Comparison of ENCODE assay signal across 8 mouse cellular contexts in genomic region chr15:98533035-98533531, GRCm38 (mm10). TPM values are rescaled to one million over a fixed set of nuclear protein-coding genes. Genes with fewer than 3 reads are reported as not detected.
DNase-seq lines count a peak whose midpoint lies in the region; ATAC-seq and TF ChIP-seq lines count a peak whose summit lies in the region.

No protein-coding gene starts in this region.

- H3K9ac ChIP-seq in hindbrain, embryonic 15.5 days = peak overlapping the region; percentile 99

- H3K4me3 ChIP-seq in cerebellum, adult 2 months (replicated peaks; ENCODE audit: insufficient read depth, low read depth, low read length) = peak overlapping the region; percentile 57
- H3K4me3 ChIP-seq in hindbrain, embryonic 15.5 days = peak overlapping the region; percentile 95
- H3K4me3 ChIP-seq in myocyte = peak overlapping the region; percentile 89

- H3K4me2 ChIP-seq in hindbrain, embryonic 15.5 days = peak overlapping the region; percentile 93
- H3K4me2 ChIP-seq in myocyte (ENCODE audit: low read depth) = peak overlapping the region; percentile 88

- H3K27me3 ChIP-seq in cerebellum, adult 2 months (ENCODE audit: control insufficient read depth, insufficient read depth, low read length) = no peaks in the 10 kb centered on the region
- H3K27me3 ChIP-seq in hindbrain, embryonic 15.5 days = no peaks in the 10 kb centered on the region
- H3K27me3 ChIP-seq in myocyte (ENCODE audit: control insufficient read depth, insufficient read depth, insufficient read length) = no peaks in the 10 kb centered on the region

- no peaks in the 10 kb centered on the region for H3K9me3 ChIP-seq in hindbrain, embryonic 15.5 days

- H3K4me1 ChIP-seq in cerebellum, adult 2 months (ENCODE audit: control insufficient read depth, insufficient read depth, low read length) = peaks cover 3% of the 10 kb centered on the region
- peaks cover 24% of the 10 kb centered on the region for H3K4me1 ChIP-seq in hindbrain, embryonic 15.5 days (replicated peaks)

- no peak for TF ChIP-seq CTCF in cerebellum, adult 2 months (IDR thresholded peaks at IDR 0.05; ENCODE audit: borderline replicate concordance, insufficient read depth, low read depth, low read length)

- no peak for TF ChIP-seq POLR2A in cerebellum, adult 2 months (IDR thresholded peaks at IDR 0.05; ENCODE audit: borderline replicate concordance, insufficient read depth, low read length)
- peak; percentile 25 for TF ChIP-seq POLR2A in myocyte (IDR thresholded peaks at IDR 0.05; ENCODE audit: insufficient read length, low read depth)

- ATAC-seq in hindbrain, embryonic 15.5 days (ENCODE audit: low FRiP score, low read depth) = no peak
- ATAC-seq in activated CD4-positive, CD25-positive, alpha-beta regulatory T cell, adult 4 months = no peak

- under 1% methylated on average over 18 of the region's 18 CpGs for WGBS in cerebellum, adult 2 months
- WGBS in hindbrain, embryonic 15.5 days = under 1% methylated on average over 18 of the region's 18 CpGs

- peaks cover 32% of the 10 kb centered on the region for H3K36me3 ChIP-seq in hindbrain, embryonic 15.5 days
- H3K36me3 ChIP-seq in myocyte (ENCODE audit: control insufficient read depth, insufficient read depth) = peaks cover 33% of the 10 kb centered on the region

- no peak for DNase-seq in cerebellum, adult 2 months
- DNase-seq in cerebellum, adult 8-10 months = no peak
- peak; percentile 23 for DNase-seq in thymus, postnatal 0 days (ENCODE audit: low spot score)
- DNase-seq in thymus, postnatal 36 days = no peak
- DNase-seq in urinary bladder, postnatal 14 days (ENCODE audit: low spot score) = no peak

- no peak overlapping the region for H3K27ac ChIP-seq in cerebellum, adult 2 months (ENCODE audit: insufficient read depth, low read length)
- H3K27ac ChIP-seq in hindbrain, embryonic 15.5 days (replicated peaks) = peak overlapping the region; percentile 62

- peak overlapping the region; percentile 95 for H3ac ChIP-seq in myocyte (ENCODE audit: control insufficient read depth, insufficient read length)

- H3K79me2 ChIP-seq in myocyte (ENCODE audit: control insufficient read depth, insufficient read depth) = peaks cover 44% of the 10 kb centered on the region

TF ChIP-seq in myocyte, 11 proteins besides CTCF, POLR2A, EP300 and RAD21:
- TF ChIP-seq E2F4 (IDR thresholded peaks at IDR 0.05; ENCODE audit: insufficient read depth) (no peak), MAX (IDR thresholded peaks at IDR 0.05; ENCODE audit: low read depth) (no peak), USF1 (IDR thresholded peaks at IDR 0.05; ENCODE audit: low read depth) (peak; percentile 31)

RNA-seq across cellular contexts. Expression of gene Kansl2, which starts 1.0 kb away (rescaled TPM):
- polyA plus RNA-seq in cerebellum, adult 2 months (2012; rRNA removed) = 60.7 and 62.4 TPM in 2 replicates
- 98.8 and 108 TPM in 2 replicates for polyA plus RNA-seq in thymus, postnatal 0 days (2015; fragmentation: Nextera tagmentation; extraction: Ambion mirVana)
- polyA plus RNA-seq in hindbrain, embryonic 15.5 days (2015; fragmentation: Nextera tagmentation; extraction: Ambion mirVana) = 108 TPM in 2 replicates
- polyA plus RNA-seq in myocyte (2012; fragmentation: generic; extraction: Trizol) = 109 TPM
- 10 to 100 TPM; 29.0 to 35.9 TPM for polyA plus RNA-seq in activated CD4-positive, CD25-positive, alpha-beta regulatory T cell, adult 4 months (2017; shearing (Covaris generic))

RNA-seq across cellular contexts. Expression of gene Ccnt1, which starts 37.6 kb away (rescaled TPM):
- polyA plus RNA-seq in cerebellum, adult 2 months (2012; rRNA removed) = 24.1 and 24.2 TPM in 2 replicates
- 51.1 and 55.8 TPM in 2 replicates for polyA plus RNA-seq in thymus, postnatal 0 days (2015; fragmentation: Nextera tagmentation; extraction: Ambion mirVana)
- polyA plus RNA-seq in hindbrain, embryonic 15.5 days (2015; fragmentation: Nextera tagmentation; extraction: Ambion mirVana) = 64.7 and 65.6 TPM in 2 replicates
- polyA plus RNA-seq in myocyte (2012; fragmentation: generic; extraction: Trizol) = 12.6 TPM
- 10 to 100 TPM; 71.1 to 73.1 TPM for polyA plus RNA-seq in activated CD4-positive, CD25-positive, alpha-beta regulatory T cell, adult 4 months (2017; shearing (Covaris generic))

RNA-seq across cellular contexts. Expression of gene 4930415O20Rik, which starts 37.7 kb away (rescaled TPM):
- not detected in 2 replicates for polyA plus RNA-seq in cerebellum, adult 2 months (2012; rRNA removed)
- not detected in 2 replicates for polyA plus RNA-seq in thymus, postnatal 0 days (2015; fragmentation: Nextera tagmentation; extraction: Ambion mirVana)
- polyA plus RNA-seq in hindbrain, embryonic 15.5 days (2015; fragmentation: Nextera tagmentation; extraction: Ambion mirVana) = not detected in 2 replicates
- polyA plus RNA-seq in myocyte (2012; fragmentation: generic; extraction: Trizol) = 0.10 TPM
- not detected for polyA plus RNA-seq in activated CD4-positive, CD25-positive, alpha-beta regulatory T cell, adult 4 months (2017; shearing (Covaris generic))

RNA-seq across cellular contexts. Expression of gene Olfr279, which starts 40.9 kb away (rescaled TPM):
- 0.03 and 0.05 TPM in 2 replicates for polyA plus RNA-seq in cerebellum, adult 2 months (2012; rRNA removed)
- polyA plus RNA-seq in thymus, postnatal 0 days (2015; fragmentation: Nextera tagmentation; extraction: Ambion mirVana) = not detected in 2 replicates
- polyA plus RNA-seq in hindbrain, embryonic 15.5 days (2015; fragmentation: Nextera tagmentation; extraction: Ambion mirVana) = not detected in 2 replicates
- not detected for polyA plus RNA-seq in myocyte (2012; fragmentation: generic; extraction: Trizol)
- not detected for polyA plus RNA-seq in activated CD4-positive, CD25-positive, alpha-beta regulatory T cell, adult 4 months (2017; shearing (Covaris generic))

RNA-seq across cellular contexts. Expression of gene Lalba, which starts 50.6 kb away (rescaled TPM):
- 0.34 TPM in 1 of 2 replicates, not detected in the other for polyA plus RNA-seq in cerebellum, adult 2 months (2012; rRNA removed)
- 0.18 TPM in 1 of 2 replicates, not detected in the other for polyA plus RNA-seq in thymus, postnatal 0 days (2015; fragmentation: Nextera tagmentation; extraction: Ambion mirVana)
- polyA plus RNA-seq in hindbrain, embryonic 15.5 days (2015; fragmentation: Nextera tagmentation; extraction: Ambion mirVana) = not detected in 2 replicates
- not detected for polyA plus RNA-seq in myocyte (2012; fragmentation: generic; extraction: Trizol)
- polyA plus RNA-seq in activated CD4-positive, CD25-positive, alpha-beta regulatory T cell, adult 4 months (2017; shearing (Covaris generic)) = not detected
